Mouse (Mus musculus): ENCODE measurements around the gene Nck2.
"Not testable (repeated sequence)": the region's sequence is repeated elsewhere in the genome, so short reads cannot be mapped to it uniquely, and the experiment has no call there.

Gene Nck2

GRCm38 (mm10) chr1:43537021-43537420, 92.6 kb downstream of the Nck2 start:
- DNase-seq = no peak

- no peak for DNase-seq
Observed at GRCm38 (mm10) chr1:43537496-43537895, 93.1 kb downstream of the Nck2 start.

- no peak for DNase-seq
Observed at GRCm38 (mm10) chr1:43538716-43539115, 94.3 kb downstream of the Nck2 start.

GRCm38 (mm10) chr1:43539689-43540380, 95.5 kb downstream of the Nck2 start:
- no peak for DNase-seq

GRCm38 (mm10) chr1:43542339-43542738, 98.0 kb downstream of the Nck2 start:
- no peak for DNase-seq

- no peak for DNase-seq
Observed at GRCm38 (mm10) chr1:43547644-43548043, 103.3 kb downstream of the Nck2 start.

- no peak for DNase-seq
Observed at GRCm38 (mm10) chr1:43548749-43549148, 104.4 kb downstream of the Nck2 start.

- no peak for DNase-seq
Observed at GRCm38 (mm10) chr1:43550525-43550924, 106.1 kb downstream of the Nck2 start.

GRCm38 (mm10) chr1:43553989-43554679, 109.8 kb downstream of the Nck2 start:
- not testable (repeated sequence) for DNase-seq

GRCm38 (mm10) chr1:43555222-43555974, 111.0 kb downstream of the Nck2 start:
- no peak for DNase-seq

GRCm38 (mm10) chr1:43558329-43558728, 114.0 kb downstream of the Nck2 start:
- DNase-seq = no peak

- DNase-seq = no peak
Observed at GRCm38 (mm10) chr1:43559043-43559692, 114.8 kb downstream of the Nck2 start.

GRCm38 (mm10) chr1:43561085-43561484, 116.7 kb downstream of the Nck2 start:
- DNase-seq = no peak

GRCm38 (mm10) chr1:43562002-43562666, 117.8 kb downstream of the Nck2 start:
- DNase-seq = no peak

- no peak for DNase-seq
Observed at GRCm38 (mm10) chr1:43565260-43565659, 120.9 kb downstream of the Nck2 start.

- DNase-seq = no peak
Observed at GRCm38 (mm10) chr1:43566677-43567377, 122.4 kb downstream of the Nck2 start.

- DNase-seq = no peak
Observed at GRCm38 (mm10) chr1:43568824-43569223, 124.4 kb downstream of the Nck2 start.

GRCm38 (mm10) chr1:43571105-43571504, 126.7 kb downstream of the Nck2 start:
- no peak for DNase-seq

- DNase-seq = no peak
Observed at GRCm38 (mm10) chr1:43574793-43575304, 130.5 kb downstream of the Nck2 start.

GRCm38 (mm10) chr1:43577371-43577770, 133.0 kb downstream of the Nck2 start:
- no peak for DNase-seq

- DNase-seq = no peak
Observed at GRCm38 (mm10) chr1:43583564-43583963, 139.2 kb downstream of the Nck2 start.

- DNase-seq = no peak
Observed at GRCm38 (mm10) chr1:43589001-43589400, 144.6 kb downstream of the Nck2 start.

Data from kidney, postnatal 14 days (tissue).